ENCODE assay signal across 8 mouse cellular contexts in genomic region chr4:133085011-133085782, GRCm38 (mm10). TPM values are rescaled to one million over a fixed set of nuclear protein-coding genes. Genes with fewer than 3 reads are reported as not detected.
DNase-seq lines count a peak whose midpoint lies in the region; ATAC-seq and TF ChIP-seq lines count a peak whose summit lies in the region.

No protein-coding gene starts in this region.

- no peak for DNase-seq in heart, embryonic 10.5 days (ENCODE audit: low spot score)
- no peak for DNase-seq in heart, postnatal 25 days (ENCODE audit: low spot score)
- peak; percentile 77 for DNase-seq in induced T-regulatory cell, adult 2 months (ENCODE audit: low read depth)
- DNase-seq in limb, embryonic 10.5 days (ENCODE audit: low spot score): peak; percentile 68
- peak; percentile 71 to 79 for DNase-seq in thymus, adult 18-20 months

- no peak for TF ChIP-seq CTCF in bone marrow macrophage, adult 2 months (IDR thresholded peaks at IDR 0.05; ENCODE audit: low read depth, low read length)

- H3K27ac ChIP-seq in heart, embryonic 10.5 days: peak overlapping the region; percentile 87
- no peak overlapping the region for H3K27ac ChIP-seq in bone marrow macrophage, adult 2 months (ENCODE audit: insufficient read depth, low read depth, low read length)
- H3K27ac ChIP-seq in forebrain, embryonic 12.5 days: peak overlapping the region; percentile 72
- H3K27ac ChIP-seq in limb, embryonic 10.5 days: peak overlapping the region; percentile 78
- peak overlapping the region; percentile 88 for H3K27ac ChIP-seq in midbrain, embryonic 16.5 days (ENCODE audit: low read length)

- H3K9me3 ChIP-seq in heart, embryonic 10.5 days: no peaks in the 10 kb centered on the region
- no peaks in the 10 kb centered on the region for H3K9me3 ChIP-seq in forebrain, embryonic 12.5 days
- H3K9me3 ChIP-seq in limb, embryonic 10.5 days (replicated peaks): no peaks in the 10 kb centered on the region
- H3K9me3 ChIP-seq in midbrain, embryonic 16.5 days (replicated peaks; ENCODE audit: control insufficient read depth, low read length, poor library complexity, severe bottlenecking): no peaks in the 10 kb centered on the region

- peaks cover 4% of the 10 kb centered on the region; the same call in 1 of the 2 replicates for H3K27me3 ChIP-seq in heart, embryonic 10.5 days (ENCODE audit: insufficient read depth, poor library complexity, severe bottlenecking)
- peaks cover 33% of the 10 kb centered on the region for H3K27me3 ChIP-seq in forebrain, embryonic 12.5 days
- peaks cover 10% of the 10 kb centered on the region; the same call in 1 of the 2 replicates for H3K27me3 ChIP-seq in limb, embryonic 10.5 days (ENCODE audit: low read depth, poor library complexity, severe bottlenecking)
- H3K27me3 ChIP-seq in midbrain, embryonic 16.5 days (ENCODE audit: control insufficient read depth, insufficient read depth, low read depth, low read length): no peaks in the 10 kb centered on the region

- peak overlapping the region; percentile 41; the same call in 1 of the 2 replicates for H3K9ac ChIP-seq in forebrain, embryonic 12.5 days
- H3K9ac ChIP-seq in midbrain, embryonic 16.5 days (ENCODE audit: low read depth, low read length): peak overlapping the region; percentile 68

- H3K4me3 ChIP-seq in heart, embryonic 10.5 days: peak overlapping the region; percentile 64
- peak overlapping the region; percentile 29; the same call in 1 of the 2 replicates for H3K4me3 ChIP-seq in bone marrow macrophage, adult 2 months (ENCODE audit: insufficient read depth, low read length)
- peak overlapping the region; percentile 37 for H3K4me3 ChIP-seq in forebrain, embryonic 12.5 days (replicated peaks)
- H3K4me3 ChIP-seq in limb, embryonic 10.5 days: peak overlapping the region; percentile 59
- peak overlapping the region; percentile 36 for H3K4me3 ChIP-seq in midbrain, embryonic 16.5 days (ENCODE audit: low read depth, low read length)

- no peak for TF ChIP-seq POLR2A in bone marrow macrophage, adult 2 months (IDR thresholded peaks at IDR 0.05; ENCODE audit: borderline replicate concordance, low read depth, low read length)

- intact Hi-C loops in heart, postnatal 25 days (cut with DNase I): no loop called here

- peak overlapping the region; percentile 80 for H3K4me2 ChIP-seq in forebrain, embryonic 12.5 days
- peak overlapping the region; percentile 73 for H3K4me2 ChIP-seq in midbrain, embryonic 16.5 days (ENCODE audit: low read length)

- H3K4me1 ChIP-seq in heart, embryonic 10.5 days: peaks cover 67% of the 10 kb centered on the region
- peaks cover 27% of the 10 kb centered on the region for H3K4me1 ChIP-seq in bone marrow macrophage, adult 2 months (ENCODE audit: control insufficient read depth, insufficient read depth, low read length)
- H3K4me1 ChIP-seq in forebrain, embryonic 12.5 days: peaks cover 49% of the 10 kb centered on the region
- H3K4me1 ChIP-seq in limb, embryonic 10.5 days: peaks cover 53% of the 10 kb centered on the region
- H3K4me1 ChIP-seq in midbrain, embryonic 16.5 days (ENCODE audit: control insufficient read depth, insufficient read depth, low read length): peaks cover 43% of the 10 kb centered on the region

- ATAC-seq in forebrain, embryonic 12.5 days (ENCODE audit: low FRiP score): peak; percentile 33
- peak; percentile 67 for ATAC-seq in midbrain, embryonic 16.5 days

- no peaks in the 10 kb centered on the region for H3K36me3 ChIP-seq in heart, embryonic 10.5 days
- peaks cover 5% of the 10 kb centered on the region for H3K36me3 ChIP-seq in forebrain, embryonic 12.5 days (replicated peaks)
- peaks cover under 1% of the 10 kb centered on the region; the same call in 1 of the 2 replicates for H3K36me3 ChIP-seq in limb, embryonic 10.5 days
- H3K36me3 ChIP-seq in midbrain, embryonic 16.5 days (ENCODE audit: control insufficient read depth, insufficient read depth, low read length): no peaks in the 10 kb centered on the region

- 1% methylated on average over 53 of the region's 53 CpGs for WGBS in heart, embryonic 10.5 days
- 2% methylated on average over 48 of the region's 53 CpGs for WGBS in forebrain, embryonic 12.5 days
- 1% methylated on average over 53 of the region's 53 CpGs for WGBS in limb, embryonic 10.5 days
- under 1% methylated on average over 50 of the region's 53 CpGs for WGBS in midbrain, embryonic 16.5 days

RNA-seq across cellular contexts. Expression of gene Wasf2, which starts 45.1 kb away (rescaled TPM):
- polyA plus RNA-seq in heart, embryonic 10.5 days (2016; fragmentation: Nextera tagmentation; extraction: Ambion mirVana): 51.1 and 58.5 TPM in 2 replicates
- 100 to 1,000 TPM in 1 of 2 experiments, 10 to 100 TPM in 1; 77.7 to 110 TPM for total RNA-seq in heart, postnatal 25 days (2021)
- polyA plus RNA-seq in bone marrow macrophage, adult 2 months (2012; ENCODE audit: insufficient read depth, insufficient read length, missing spikeins): 133 and 150 TPM in 2 replicates
- 36.4 and 42.5 TPM in 2 replicates for polyA plus RNA-seq in forebrain, embryonic 12.5 days (2016; fragmentation: Nextera tagmentation; extraction: Ambion mirVana)
- polyA plus RNA-seq in limb, embryonic 10.5 days (2016; fragmentation: Nextera tagmentation; extraction: Ambion mirVana): 62.9 and 73.7 TPM in 2 replicates
- 20.1 and 27.1 TPM in 2 replicates for polyA plus RNA-seq in midbrain, embryonic 16.5 days (2015; fragmentation: Nextera tagmentation; extraction: Ambion mirVana)

Comparison
In these comparisons a context has a peak if more than half of its experiments do, and no peak if none do; other contexts are left out.
1. DNase-seq: peak in induced T-regulatory cell, adult 2 months (single experiment), limb, embryonic 10.5 days (single experiment) and thymus, adult 18-20 months (2 of 2); none in heart, embryonic 10.5 days (single experiment) and heart, postnatal 25 days (single experiment).
2. Peak in every context shown above with its lines, with median percentiles within 50 percentile points of each other: H3K4me3 ChIP-seq.